ENCODE assay signal across 13 mouse cellular contexts in the genomic region with DNA sequence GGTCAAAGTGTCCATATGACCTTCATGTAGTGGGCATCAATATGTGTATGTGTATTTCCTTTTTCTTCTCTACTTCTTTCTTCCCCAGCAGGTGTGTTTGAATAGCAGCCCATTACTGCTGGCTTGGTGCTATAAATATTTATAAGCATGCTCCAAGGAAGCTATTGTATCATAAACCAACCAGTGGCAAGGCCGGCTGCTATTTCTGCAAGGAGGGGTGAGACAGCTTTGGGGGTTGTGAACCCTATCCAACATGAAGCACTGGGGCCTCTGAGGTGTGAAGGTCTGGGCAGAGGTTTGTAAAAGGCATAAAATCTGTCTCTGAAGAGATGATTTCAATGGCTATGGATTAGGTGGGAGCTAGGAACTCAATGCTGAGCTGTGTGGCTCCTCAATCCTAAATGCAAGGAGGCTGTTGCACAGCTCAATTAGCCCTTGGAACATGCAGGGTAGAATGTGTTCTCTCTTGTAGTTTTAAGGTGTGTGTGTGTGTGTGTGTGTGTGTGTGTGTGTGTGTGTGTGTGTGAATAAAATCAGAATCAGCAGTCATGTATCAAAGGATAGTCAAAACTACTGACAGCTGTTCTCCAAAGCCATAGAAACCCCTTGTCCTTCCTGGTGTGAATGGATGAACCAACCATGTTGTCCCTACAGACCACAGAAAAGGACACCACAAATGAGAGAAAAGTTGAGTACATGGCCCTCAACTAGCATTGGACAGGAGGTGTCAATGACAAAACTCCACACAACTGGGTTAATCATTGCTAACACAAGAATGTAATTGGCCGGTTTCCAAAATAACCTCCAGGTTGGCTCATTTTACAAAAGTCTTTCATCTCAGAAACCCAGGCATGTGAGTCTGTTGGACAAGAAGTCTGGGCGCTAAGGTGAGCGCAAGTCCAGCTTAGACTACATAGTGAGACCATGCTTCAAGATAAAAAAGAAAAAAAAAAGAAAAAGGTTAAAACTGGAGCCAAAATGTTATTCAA.
DNase-seq lines count a peak whose midpoint lies in the region; ATAC-seq lines count a peak whose summit lies in the region.
"Had no signal": no experiment of that assay in that cellular context is flagged by ENCODE, and none has a peak within 500 bp of the region (broad histone marks: within the 10 kb centered on the region; RNA-seq: fewer than 3 reads in every experiment).

No protein-coding gene starts in this region.

- DNase-seq in embryonic facial prominence, embryonic 14.5 days (ENCODE audit: low spot score), result peak; percentile 20
- no peak for DNase-seq in embryonic facial prominence, embryonic 10.5 days (ENCODE audit: low spot score)
- DNase-seq in neural tube, embryonic 11.5 days (ENCODE audit: low spot score), result peak; percentile 11
- peak; percentile 77 for DNase-seq in kidney, postnatal 14 days
- DNase-seq in cerebellum, postnatal 14 days, result no peak
- DNase-seq in spleen, adult 12 weeks (ENCODE audit: low spot score), result no peak
- DNase-seq in gastrocnemius, postnatal 25 days, result no peak
- DNase-seq: adrenal gland, postnatal 36 days; lung, adult 2 months; thymus, adult 2 months had no signal

- ATAC-seq in embryonic facial prominence, embryonic 14.5 days (ENCODE audit: low read depth), result no peak
- ATAC-seq in neural tube, embryonic 11.5 days (ENCODE audit: insufficient read depth, low FRiP score, low TSS enrichment), result peak; percentile 65
- no peak for ATAC-seq in neural tube, embryonic 15.5 days (ENCODE audit: low FRiP score)

- no peaks in the 10 kb centered on the region for H3K9me3 ChIP-seq in embryonic facial prominence, embryonic 14.5 days (ENCODE audit: control insufficient read depth, low read length)
- no peaks in the 10 kb centered on the region for H3K9me3 ChIP-seq in embryonic facial prominence, embryonic 10.5 days
- no peaks in the 10 kb centered on the region for H3K9me3 ChIP-seq in neural tube, embryonic 11.5 days (ENCODE audit: control insufficient read depth, low read length)
- no peaks in the 10 kb centered on the region for H3K9me3 ChIP-seq in neural tube, embryonic 15.5 days (replicated peaks)
- H3K9me3 ChIP-seq: heart, embryonic 15.5 days; limb, embryonic 12.5 days had no signal

- 67% methylated on average over 4 of the region's 4 CpGs for WGBS in embryonic facial prominence, embryonic 14.5 days
- 92% methylated on average over 4 of the region's 4 CpGs for WGBS in embryonic facial prominence, embryonic 10.5 days
- 81% methylated on average over 4 of the region's 4 CpGs for WGBS in neural tube, embryonic 11.5 days
- WGBS in neural tube, embryonic 15.5 days, result 77% methylated on average over 4 of the region's 4 CpGs

- no peak overlapping the region for H3K9ac ChIP-seq in embryonic facial prominence, embryonic 14.5 days (ENCODE audit: low read depth, low read length)
- no peak overlapping the region for H3K9ac ChIP-seq in neural tube, embryonic 11.5 days (ENCODE audit: low read length)
- H3K9ac ChIP-seq in neural tube, embryonic 15.5 days (replicated peaks), result no peak overlapping the region
- H3K9ac ChIP-seq: heart, embryonic 15.5 days; limb, embryonic 12.5 days had no signal

- no peaks in the 10 kb centered on the region for H3K36me3 ChIP-seq in embryonic facial prominence, embryonic 14.5 days (ENCODE audit: control insufficient read depth, insufficient read depth, low read length)
- no peaks in the 10 kb centered on the region for H3K36me3 ChIP-seq in embryonic facial prominence, embryonic 10.5 days (replicated peaks)
- no peaks in the 10 kb centered on the region for H3K36me3 ChIP-seq in neural tube, embryonic 11.5 days (ENCODE audit: control insufficient read depth, insufficient read depth, low read length)
- H3K36me3 ChIP-seq in neural tube, embryonic 15.5 days, result no peaks in the 10 kb centered on the region
- H3K36me3 ChIP-seq: heart, embryonic 15.5 days; limb, embryonic 12.5 days had no signal

- H3K4me1 ChIP-seq in embryonic facial prominence, embryonic 14.5 days (ENCODE audit: control insufficient read depth, insufficient read depth, low read length), result no peaks in the 10 kb centered on the region
- no peaks in the 10 kb centered on the region for H3K4me1 ChIP-seq in embryonic facial prominence, embryonic 10.5 days
- 0 out of 2 replicates have a peak, but pooled peaks cover 3% of the 10 kb centered on the region for H3K4me1 ChIP-seq in neural tube, embryonic 11.5 days (ENCODE audit: control insufficient read depth, insufficient read depth, low read length)
- H3K4me1 ChIP-seq in neural tube, embryonic 15.5 days, result 0 out of 2 replicates have a peak, but pooled peaks cover 3% of the 10 kb centered on the region
- H3K4me1 ChIP-seq: heart, embryonic 15.5 days; limb, embryonic 12.5 days had no signal

- H3K27ac ChIP-seq in embryonic facial prominence, embryonic 14.5 days (replicated peaks; ENCODE audit: low read depth, low read length), result no peak overlapping the region
- no peak overlapping the region for H3K27ac ChIP-seq in embryonic facial prominence, embryonic 10.5 days (replicated peaks)
- no peak overlapping the region for H3K27ac ChIP-seq in neural tube, embryonic 11.5 days (ENCODE audit: low read depth, low read length)
- no peak overlapping the region for H3K27ac ChIP-seq in neural tube, embryonic 15.5 days (replicated peaks)
- H3K27ac ChIP-seq: heart, embryonic 15.5 days; limb, embryonic 12.5 days had no signal

- no peak overlapping the region for H3K4me2 ChIP-seq in embryonic facial prominence, embryonic 14.5 days (ENCODE audit: low read depth, low read length)
- no peak overlapping the region for H3K4me2 ChIP-seq in neural tube, embryonic 11.5 days (ENCODE audit: low read depth)
- no peak overlapping the region for H3K4me2 ChIP-seq in neural tube, embryonic 15.5 days
- H3K4me2 ChIP-seq: heart, embryonic 15.5 days; limb, embryonic 12.5 days had no signal

- H3K27me3 ChIP-seq in embryonic facial prominence, embryonic 14.5 days (replicated peaks; ENCODE audit: control insufficient read depth, insufficient read depth, low read length), result no peaks in the 10 kb centered on the region
- H3K27me3 ChIP-seq in embryonic facial prominence, embryonic 10.5 days (replicated peaks; ENCODE audit: low read depth, poor library complexity, severe bottlenecking), result no peaks in the 10 kb centered on the region
- no peaks in the 10 kb centered on the region for H3K27me3 ChIP-seq in neural tube, embryonic 11.5 days (ENCODE audit: control insufficient read depth, insufficient read depth, low read length)
- H3K27me3 ChIP-seq in neural tube, embryonic 15.5 days (replicated peaks), result no peaks in the 10 kb centered on the region
- H3K27me3 ChIP-seq: heart, embryonic 15.5 days; limb, embryonic 12.5 days had no signal

- H3K4me3 ChIP-seq in embryonic facial prominence, embryonic 14.5 days (ENCODE audit: low read depth, low read length), result no peak overlapping the region
- H3K4me3 ChIP-seq in embryonic facial prominence, embryonic 10.5 days, result no peak overlapping the region
- no peak overlapping the region for H3K4me3 ChIP-seq in neural tube, embryonic 11.5 days (ENCODE audit: low read depth, low read length)
- H3K4me3 ChIP-seq in neural tube, embryonic 15.5 days (replicated peaks), result no peak overlapping the region
- H3K4me3 ChIP-seq: heart, embryonic 15.5 days; limb, embryonic 12.5 days had no signal

Comparison
In these comparisons a context has a peak if more than half of its experiments do, and no peak if none do; other contexts are left out.
1. DNase-seq: peak in embryonic facial prominence, embryonic 14.5 days (single experiment), neural tube, embryonic 11.5 days (single experiment) and kidney, postnatal 14 days (single experiment); none in embryonic facial prominence, embryonic 10.5 days (single experiment), cerebellum, postnatal 14 days (0 of 2), spleen, adult 12 weeks (single experiment) and gastrocnemius, postnatal 25 days (single experiment).